Mouse (Mus musculus): ENCODE data around the gene Ehmt1. TPM values are rescaled to one million over a fixed set of nuclear protein-coding genes. Genes with fewer than 3 reads are reported as not detected.

The Ehmt1 gene
- polyA plus RNA-seq, 1 experiment = 57.3 TPM

DNA sequence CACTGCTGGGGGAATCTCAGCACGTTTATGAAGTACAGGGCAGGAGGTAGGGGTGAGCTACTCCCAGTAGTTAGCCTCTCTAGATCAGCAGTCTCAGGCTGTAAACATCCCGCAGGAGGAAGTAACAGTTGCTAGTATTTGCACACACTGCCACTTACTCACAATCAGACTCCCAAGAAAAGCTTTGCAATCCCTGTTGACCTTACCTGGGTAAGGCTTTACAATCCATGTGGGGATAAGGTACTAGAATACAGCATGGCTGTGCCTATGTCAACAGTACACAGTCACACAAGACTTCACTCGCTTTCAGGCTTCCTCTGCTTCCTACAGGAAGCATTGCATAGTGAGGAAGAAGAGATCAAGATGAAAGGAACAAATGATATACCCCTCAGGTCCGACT is 22.7 kb downstream of the Ehmt1 start:
- Histone ChIP-seq H3K4me1 (ENCODE audit: control insufficient read depth, insufficient read depth, low read length) (peaks cover 17% of the 10 kb centered on the region), H3K4me3 (replicated peaks; ENCODE audit: extremely low read depth, low read depth, low read length) (no peak overlapping the region)
- WGBS = 44% methylated on average over 4 of the region's 4 CpGs
- DNase-seq = no peak
- TF ChIP-seq POLR2A (IDR thresholded peaks at IDR 0.05; ENCODE audit: borderline replicate concordance, extremely low read depth, low read depth, low read length) (no peak), CTCF (IDR thresholded peaks at IDR 0.05; ENCODE audit: insufficient read depth, low read length) (no peak)

GRCm38 (mm10) chr2:24894211-24894610 is 25.2 kb downstream of the Ehmt1 start:
- no peak overlapping the region for H3K4me3 ChIP-seq (replicated peaks; ENCODE audit: extremely low read depth, low read depth, low read length)
- 91% methylated on average over 1 of the region's 1 CpGs for WGBS
- no peak for DNase-seq
- TF ChIP-seq POLR2A (IDR thresholded peaks at IDR 0.05; ENCODE audit: borderline replicate concordance, extremely low read depth, low read depth, low read length) (no peak), CTCF (IDR thresholded peaks at IDR 0.05; ENCODE audit: insufficient read depth, low read length) (no peak)
- peaks cover 27% of the 10 kb centered on the region for H3K4me1 ChIP-seq (ENCODE audit: control insufficient read depth, insufficient read depth, low read length)

GRCm38 (mm10) chr2:24892318-24892717 is 27.1 kb downstream of the Ehmt1 start:
- TF ChIP-seq POLR2A (IDR thresholded peaks at IDR 0.05; ENCODE audit: borderline replicate concordance, extremely low read depth, low read depth, low read length) = no peak
- TF ChIP-seq CTCF (IDR thresholded peaks at IDR 0.05; ENCODE audit: insufficient read depth, low read length) = no peak

GRCm38 (mm10) chr2:24890541-24891447 is 28.6 kb downstream of the Ehmt1 start:
- Histone ChIP-seq H3K4me1 (ENCODE audit: control insufficient read depth, insufficient read depth, low read length) (peaks cover 17% of the 10 kb centered on the region), H3K4me3 (replicated peaks; ENCODE audit: extremely low read depth, low read depth, low read length) (no peak overlapping the region)
- TF ChIP-seq POLR2A (IDR thresholded peaks at IDR 0.05; ENCODE audit: borderline replicate concordance, extremely low read depth, low read depth, low read length) (no peak), CTCF (IDR thresholded peaks at IDR 0.05; ENCODE audit: insufficient read depth, low read length) (no peak)
- no peak for DNase-seq
- WGBS = 49% methylated on average over 6 of the region's 6 CpGs

More at GRCm38 (mm10) chr2:24892318-24892717, 27.1 kb downstream of the Ehmt1 start:
- H3K4me3 ChIP-seq (replicated peaks; ENCODE audit: extremely low read depth, low read depth, low read length) = no peak overlapping the region
- 83% methylated on average over 5 of the region's 5 CpGs for WGBS
- H3K4me1 ChIP-seq (ENCODE audit: control insufficient read depth, insufficient read depth, low read length) = peaks cover 25% of the 10 kb centered on the region
- no peak for DNase-seq

- 66% methylated on average over 5 of the region's 5 CpGs for WGBS
- peaks cover 17% of the 10 kb centered on the region for H3K4me1 ChIP-seq (ENCODE audit: control insufficient read depth, insufficient read depth, low read length)
- no peak overlapping the region for H3K4me3 ChIP-seq (replicated peaks; ENCODE audit: extremely low read depth, low read depth, low read length)
- no peak for DNase-seq
- TF ChIP-seq POLR2A (IDR thresholded peaks at IDR 0.05; ENCODE audit: borderline replicate concordance, extremely low read depth, low read depth, low read length) (no peak), CTCF (IDR thresholded peaks at IDR 0.05; ENCODE audit: insufficient read depth, low read length) (no peak)
Measured at GRCm38 (mm10) chr2:24888895-24889294, 30.5 kb downstream of the Ehmt1 start.

GRCm38 (mm10) chr2:24880686-24881085 is 38.7 kb downstream of the Ehmt1 start:
- TF ChIP-seq POLR2A (IDR thresholded peaks at IDR 0.05; ENCODE audit: borderline replicate concordance, extremely low read depth, low read depth, low read length) (no peak), CTCF (IDR thresholded peaks at IDR 0.05; ENCODE audit: insufficient read depth, low read length) (no peak)
- WGBS = 82% methylated on average over 2 of the region's 2 CpGs
- no peak overlapping the region for H3K4me3 ChIP-seq (replicated peaks; ENCODE audit: extremely low read depth, low read depth, low read length)
- H3K4me1 ChIP-seq (ENCODE audit: control insufficient read depth, insufficient read depth, low read length) = no peaks in the 10 kb centered on the region
- DNase-seq = no peak

- TF ChIP-seq CTCF (IDR thresholded peaks at IDR 0.05; ENCODE audit: insufficient read depth, low read length) (no peak), POLR2A (IDR thresholded peaks at IDR 0.05; ENCODE audit: borderline replicate concordance, extremely low read depth, low read depth, low read length) (no peak)
- no peak overlapping the region for H3K4me3 ChIP-seq (replicated peaks; ENCODE audit: extremely low read depth, low read depth, low read length)
- H3K4me1 ChIP-seq (ENCODE audit: control insufficient read depth, insufficient read depth, low read length) = no peaks in the 10 kb centered on the region; the same call in 1 of the 2 replicates
- DNase-seq = no peak
- 97% methylated on average over 1 of the region's 1 CpGs for whole genome bisulfite sequencing
Measured at GRCm38 (mm10) chr2:24870952-24871351, 48.5 kb downstream of the Ehmt1 start.

DNA sequence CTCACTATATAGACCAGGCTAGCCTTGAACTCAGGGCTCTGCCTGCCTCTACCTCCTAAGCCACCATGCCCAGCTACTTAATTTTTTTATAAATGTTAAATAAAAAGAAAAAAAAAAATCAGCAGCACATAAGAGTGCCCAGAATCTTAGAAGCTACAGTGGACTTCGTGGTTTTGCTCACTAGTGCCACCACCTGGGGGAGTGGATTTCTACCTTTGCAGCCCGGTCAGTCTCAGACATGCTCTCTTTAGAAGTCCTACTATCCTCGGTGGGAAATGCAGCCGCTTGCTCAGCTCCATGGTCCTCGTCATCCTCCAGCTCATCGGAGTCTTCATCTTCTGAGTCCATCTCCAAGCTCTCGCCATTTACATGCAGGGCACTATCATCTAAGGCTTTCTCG is 56.4 kb downstream of the Ehmt1 start:
- 85% methylated on average over 8 of the region's 8 CpGs for WGBS
- H3K4me3 ChIP-seq (replicated peaks; ENCODE audit: extremely low read depth, low read depth, low read length) = no peak overlapping the region
- 0 out of 2 replicates have a peak, but pooled peaks have one; percentile 31 for TF ChIP-seq CTCF (IDR thresholded peaks at IDR 0.05; ENCODE audit: insufficient read depth, low read length)
- no peak for TF ChIP-seq POLR2A (IDR thresholded peaks at IDR 0.05; ENCODE audit: borderline replicate concordance, extremely low read depth, low read depth, low read length)
- peak; percentile 39 for DNase-seq
- no peaks in the 10 kb centered on the region for H3K4me1 ChIP-seq (ENCODE audit: control insufficient read depth, insufficient read depth, low read length)

GRCm38 (mm10) chr2:24852408-24852807 is 67.0 kb downstream of the Ehmt1 start:
- no peak for DNase-seq
- WGBS = 63% methylated on average over 5 of the region's 5 CpGs
- Histone ChIP-seq H3K4me3 (replicated peaks; ENCODE audit: extremely low read depth, low read depth, low read length) (no peak overlapping the region), H3K4me1 (ENCODE audit: control insufficient read depth, insufficient read depth, low read length) (no peaks in the 10 kb centered on the region)
- no peak for TF ChIP-seq POLR2A (IDR thresholded peaks at IDR 0.05; ENCODE audit: borderline replicate concordance, extremely low read depth, low read depth, low read length)
- TF ChIP-seq CTCF (IDR thresholded peaks at IDR 0.05; ENCODE audit: insufficient read depth, low read length) = no peak; the same call in 1 of the 2 replicates

- Histone ChIP-seq H3K4me3 (replicated peaks; ENCODE audit: extremely low read depth, low read depth, low read length) (no peak overlapping the region), H3K4me1 (ENCODE audit: control insufficient read depth, insufficient read depth, low read length) (no peaks in the 10 kb centered on the region)
- no peak for DNase-seq
- TF ChIP-seq POLR2A (IDR thresholded peaks at IDR 0.05; ENCODE audit: borderline replicate concordance, extremely low read depth, low read depth, low read length) = no peak
- TF ChIP-seq CTCF (IDR thresholded peaks at IDR 0.05; ENCODE audit: insufficient read depth, low read length) = no peak
- 90% methylated on average over 1 of the region's 1 CpGs for WGBS
Measured at GRCm38 (mm10) chr2:24846557-24846956, 72.9 kb downstream of the Ehmt1 start.

Data from lung, adult 2 months (tissue).